Mouse (Mus musculus) liver, embryonic 15.5 days (tissue): ENCODE data around the gene Camk2d. TPM values are rescaled to one million over a fixed set of nuclear protein-coding genes. Genes with fewer than 3 reads are reported as not detected.

Source experiments
- ATAC-seq: fragments of 200-750 bp; cut with Nextera tagmentation; 2 replicates; pipeline ENCODE4 v1.8.0; 2017; ENCODE audit warnings: moderate number of reproducible peaks, mild to moderate bottlenecking, moderate library complexity; ENCODE audit not compliant: insufficient read depth
- H3K27ac ChIP-seq: fragments of 300-500 bp; sonication (generic); replicated peaks from 2 replicates; pipeline ENCODE4 v1.5.1; 2015; ENCODE audit warnings: mild to moderate bottlenecking, inconsistent platforms
- H3K27me3 ChIP-seq: fragments of 300-500 bp; sonication (generic); 2 replicates; pipeline ENCODE4 v1.6.1; 2015; ENCODE audit warnings: mild to moderate bottlenecking, inconsistent platforms
- H3K36me3 ChIP-seq: fragments of 300-500 bp; sonication (generic); replicated peaks from 2 replicates; pipeline ENCODE4 v1.6.1; 2015; ENCODE audit warnings: moderate library complexity, mild to moderate bottlenecking, inconsistent platforms
- H3K4me1 ChIP-seq: fragments of 300-500 bp; sonication (generic); replicated peaks from 2 replicates; pipeline ENCODE4 v1.6.1; 2015; ENCODE audit warnings: inconsistent platforms
- H3K4me2 ChIP-seq: fragments of 300-500 bp; sonication (generic); 2 replicates; pipeline ENCODE4 v1.6.1; 2015; ENCODE audit warnings: moderate library complexity, mild to moderate bottlenecking, inconsistent platforms
- H3K4me3 ChIP-seq: fragments of 300-500 bp; sonication (generic); replicated peaks from 2 replicates; pipeline ENCODE4 v1.5.1; 2015; ENCODE audit warnings: mild to moderate bottlenecking, inconsistent platforms
- H3K9ac ChIP-seq: fragments of 300-500 bp; sonication (generic); 2 replicates; pipeline ENCODE4 v1.6.1; 2015; ENCODE audit warnings: moderate library complexity, mild to moderate bottlenecking, inconsistent platforms
- H3K9me3 ChIP-seq: fragments of 300-500 bp; sonication (generic); replicated peaks from 2 replicates; pipeline ENCODE4 v1.6.1; 2016; ENCODE audit warnings: inconsistent platforms
- WGBS: fragments of 180-500 bp; shearing (Covaris S2); methylation state at CpG from one replicate; pipeline ENCODE4 v1.1.7; 2015; ENCODE audit warnings: mixed read lengths; ENCODE audit not compliant: insufficient replicate concordance; 5-methylcytosine and 5-hydroxymethylcytosine counted together
- polyA plus RNA-seq: library from polyadenylated mRNA; unstranded; fragments of >200 nt; fragmentation: Nextera tagmentation; extraction: Ambion mirVana; gene quantifications from 2 replicates; pipeline ENCODE4 v1.2.1, GENCODE M21; 2015

Gene Camk2d
- polyA plus RNA-seq, 1 experiment from 2014 or later = 3.8 TPM

- Histone ChIP-seq H3K9ac (no peak overlapping the region), H3K27ac (no peak overlapping the region), H3K4me2 (no peak overlapping the region), H3K27me3 (no peaks in the 10 kb centered on the region), H3K4me3 (no peak overlapping the region), H3K9me3 (no peaks in the 10 kb centered on the region), H3K36me3 (no peaks in the 10 kb centered on the region), H3K4me1 (no peaks in the 10 kb centered on the region)
- ATAC-seq = no peak
- WGBS = 74% methylated on average over 8 of the region's 8 CpGs
Measured at GRCm38 (mm10) chr3:126631583-126631982, 35.5 kb downstream of the Camk2d start.

GRCm38 (mm10) chr3:126632580-126632979 is 36.5 kb downstream of the Camk2d start:
- WGBS = 58% methylated on average over 7 of the region's 7 CpGs
- no peak for ATAC-seq

DNA sequence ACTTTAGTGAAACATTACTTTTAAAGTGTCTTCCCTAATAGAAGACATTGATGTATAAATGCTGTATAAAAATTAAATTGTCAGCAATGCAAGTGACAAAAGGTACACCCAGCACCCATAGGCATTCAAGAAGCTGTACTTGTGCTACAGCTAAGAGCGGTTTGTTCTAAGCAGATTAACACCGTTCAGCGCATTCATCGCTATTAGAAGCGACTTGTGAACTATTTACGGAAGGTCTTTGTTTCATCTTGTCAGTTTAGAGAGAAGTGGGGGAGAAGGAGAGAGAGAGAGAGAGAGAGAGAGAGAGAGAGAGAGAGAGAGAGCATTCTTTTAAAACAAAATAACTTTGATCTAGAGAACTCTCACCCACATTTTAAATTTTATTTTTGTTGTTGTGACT is 38.1 kb downstream of the Camk2d start:
- H3K9ac ChIP-seq = no peak overlapping the region
- no peak for ATAC-seq
- H3K36me3 ChIP-seq = no peaks in the 10 kb centered on the region
- H3K9me3 ChIP-seq = no peaks in the 10 kb centered on the region
- no peak overlapping the region for H3K4me3 ChIP-seq
- no peaks in the 10 kb centered on the region for H3K4me1 ChIP-seq
- 80% methylated on average over 6 of the region's 6 CpGs for WGBS
- no peaks in the 10 kb centered on the region for H3K27me3 ChIP-seq
- H3K27ac ChIP-seq = no peak overlapping the region
- H3K4me2 ChIP-seq = no peak overlapping the region

More at GRCm38 (mm10) chr3:126632580-126632979, 36.5 kb downstream of the Camk2d start:
- no peaks in the 10 kb centered on the region for H3K27me3 ChIP-seq
- no peaks in the 10 kb centered on the region for H3K9me3 ChIP-seq
- H3K4me1 ChIP-seq = no peaks in the 10 kb centered on the region
- H3K27ac ChIP-seq = no peak overlapping the region
- H3K4me2 ChIP-seq = no peak overlapping the region
- H3K4me3 ChIP-seq = no peak overlapping the region
- H3K36me3 ChIP-seq = no peaks in the 10 kb centered on the region
- H3K9ac ChIP-seq = no peak overlapping the region

DNA sequence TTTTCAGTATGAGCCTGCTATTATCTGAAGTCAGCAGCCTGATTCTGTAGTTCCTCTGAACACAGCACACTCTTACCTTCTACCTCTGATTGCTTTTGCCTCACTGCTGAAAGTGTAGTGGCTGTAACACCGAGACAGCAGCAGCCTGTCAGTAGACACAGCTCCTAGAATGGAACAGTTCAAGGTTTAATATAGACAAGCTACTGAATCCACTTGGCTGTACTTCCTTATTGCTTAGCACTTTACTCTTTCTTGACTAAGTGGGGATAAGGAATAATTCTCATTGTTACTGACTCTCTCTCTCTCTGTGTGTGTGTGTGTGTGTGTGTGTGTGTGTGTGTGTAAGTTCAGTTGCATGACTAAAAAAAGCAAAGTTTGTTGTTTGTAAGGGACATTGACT is 42.2 kb downstream of the Camk2d start:
- H3K4me3 ChIP-seq = no peak overlapping the region
- WGBS = 40% methylated on average over 1 of the region's 1 CpGs
- no peaks in the 10 kb centered on the region for H3K36me3 ChIP-seq
- H3K4me2 ChIP-seq = no peak overlapping the region
- no peaks in the 10 kb centered on the region for H3K27me3 ChIP-seq
- H3K9ac ChIP-seq = no peak overlapping the region
- H3K27ac ChIP-seq = no peak overlapping the region
- H3K4me1 ChIP-seq = no peaks in the 10 kb centered on the region
- no peak for ATAC-seq
- H3K9me3 ChIP-seq = no peaks in the 10 kb centered on the region

DNA sequence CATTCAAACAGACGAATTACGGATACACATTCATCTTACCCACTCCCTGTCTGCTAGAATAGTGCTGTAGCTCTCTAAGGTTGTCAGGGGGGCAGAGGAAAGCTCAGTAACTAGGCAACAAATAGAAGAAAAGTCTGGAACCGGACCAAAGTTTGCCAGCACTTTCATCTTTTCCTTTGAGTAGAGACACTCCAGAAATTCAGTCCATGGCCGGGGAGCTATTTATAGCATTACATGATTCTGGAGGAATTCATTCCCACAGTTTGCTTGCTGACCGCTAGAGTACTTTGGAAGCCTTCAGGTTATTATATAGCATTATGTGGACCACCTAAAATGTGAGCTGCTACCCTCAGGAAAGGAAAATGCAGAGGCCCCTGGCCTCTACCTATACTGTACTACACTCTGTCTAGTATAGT is 43.0 kb downstream of the Camk2d start:
- H3K9me3 ChIP-seq = no peaks in the 10 kb centered on the region
- no peak overlapping the region for H3K9ac ChIP-seq
- H3K4me1 ChIP-seq = no peaks in the 10 kb centered on the region
- H3K27ac ChIP-seq = no peak overlapping the region
- H3K36me3 ChIP-seq = no peaks in the 10 kb centered on the region
- no peak overlapping the region for H3K4me2 ChIP-seq
- H3K27me3 ChIP-seq = no peaks in the 10 kb centered on the region
- WGBS = 56% methylated on average over 5 of the region's 5 CpGs
- ATAC-seq = no peak
- H3K4me3 ChIP-seq = no peak overlapping the region

DNA sequence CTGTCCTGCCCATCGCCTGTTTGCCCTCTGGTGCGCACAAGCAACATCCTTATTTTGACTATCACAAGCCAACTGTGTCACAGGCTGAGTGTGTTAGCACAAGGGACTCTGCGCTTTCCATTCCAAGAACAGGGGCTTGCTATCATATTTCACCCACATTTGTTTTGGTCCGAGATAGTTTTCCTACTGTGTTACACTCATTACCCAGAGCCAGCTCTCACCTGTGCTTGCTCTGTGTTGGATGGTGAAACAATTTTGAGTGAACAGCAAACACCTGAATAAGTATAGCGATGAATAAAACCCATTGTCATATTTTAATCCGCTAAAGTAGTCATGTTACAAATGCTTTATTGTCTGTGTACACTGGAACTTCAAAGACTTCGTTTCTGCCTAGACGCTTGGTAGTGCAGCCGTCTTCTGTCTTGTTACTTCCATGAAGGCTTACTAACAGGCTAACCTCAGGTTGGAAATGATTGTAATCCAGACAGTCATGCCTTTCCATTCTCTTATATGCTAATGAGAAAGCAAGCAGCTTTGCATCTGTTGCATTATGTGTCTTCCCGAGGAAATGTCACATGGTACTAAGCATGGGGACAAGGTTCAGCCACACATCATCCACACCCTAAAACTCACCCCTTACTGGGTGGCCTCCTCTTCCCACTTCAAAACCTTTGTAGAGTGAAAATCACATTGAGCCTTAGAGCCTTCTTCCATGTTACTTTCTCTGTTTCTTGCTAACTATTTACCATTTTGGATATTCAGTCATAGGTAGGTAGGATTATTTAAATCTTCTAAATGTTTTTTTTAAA is 44.5 kb downstream of the Camk2d start:
- Histone ChIP-seq H3K27ac (no peak overlapping the region), H3K4me2 (no peak overlapping the region), H3K9ac (no peak overlapping the region), H3K36me3 (no peaks in the 10 kb centered on the region), H3K4me3 (no peak overlapping the region), H3K27me3 (no peaks in the 10 kb centered on the region), H3K9me3 (no peaks in the 10 kb centered on the region), H3K4me1 (no peaks in the 10 kb centered on the region)
- no peak for ATAC-seq
- WGBS = 69% methylated on average over 10 of the region's 10 CpGs

DNA sequence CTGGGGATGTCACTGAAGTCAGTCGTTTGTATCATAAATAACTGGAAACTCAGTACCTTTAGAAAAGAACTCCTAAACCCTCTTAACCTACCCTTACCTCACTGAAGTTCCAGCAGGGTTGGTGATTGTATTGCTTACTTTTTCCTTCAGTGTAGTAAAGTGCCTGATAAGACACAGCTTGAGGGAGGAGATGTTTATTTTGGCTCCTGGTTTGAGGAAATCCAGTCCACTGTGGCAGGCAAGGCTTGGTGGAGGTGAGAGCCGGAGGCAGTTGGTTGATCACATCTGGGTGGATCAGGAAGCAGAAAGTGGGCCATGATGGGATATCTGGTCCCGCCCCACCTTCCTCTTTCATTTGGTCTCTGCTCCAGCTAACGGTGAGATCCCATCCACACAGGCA is 45.3 kb downstream of the Camk2d start:
- H3K36me3 ChIP-seq = no peaks in the 10 kb centered on the region
- H3K4me1 ChIP-seq = no peaks in the 10 kb centered on the region
- ATAC-seq = no peak
- WGBS = 56% methylated on average over 4 of the region's 4 CpGs
- H3K9ac ChIP-seq = no peak overlapping the region
- no peaks in the 10 kb centered on the region for H3K27me3 ChIP-seq
- H3K4me2 ChIP-seq = no peak overlapping the region
- no peak overlapping the region for H3K27ac ChIP-seq
- H3K4me3 ChIP-seq = no peak overlapping the region
- H3K9me3 ChIP-seq = no peaks in the 10 kb centered on the region

DNA sequence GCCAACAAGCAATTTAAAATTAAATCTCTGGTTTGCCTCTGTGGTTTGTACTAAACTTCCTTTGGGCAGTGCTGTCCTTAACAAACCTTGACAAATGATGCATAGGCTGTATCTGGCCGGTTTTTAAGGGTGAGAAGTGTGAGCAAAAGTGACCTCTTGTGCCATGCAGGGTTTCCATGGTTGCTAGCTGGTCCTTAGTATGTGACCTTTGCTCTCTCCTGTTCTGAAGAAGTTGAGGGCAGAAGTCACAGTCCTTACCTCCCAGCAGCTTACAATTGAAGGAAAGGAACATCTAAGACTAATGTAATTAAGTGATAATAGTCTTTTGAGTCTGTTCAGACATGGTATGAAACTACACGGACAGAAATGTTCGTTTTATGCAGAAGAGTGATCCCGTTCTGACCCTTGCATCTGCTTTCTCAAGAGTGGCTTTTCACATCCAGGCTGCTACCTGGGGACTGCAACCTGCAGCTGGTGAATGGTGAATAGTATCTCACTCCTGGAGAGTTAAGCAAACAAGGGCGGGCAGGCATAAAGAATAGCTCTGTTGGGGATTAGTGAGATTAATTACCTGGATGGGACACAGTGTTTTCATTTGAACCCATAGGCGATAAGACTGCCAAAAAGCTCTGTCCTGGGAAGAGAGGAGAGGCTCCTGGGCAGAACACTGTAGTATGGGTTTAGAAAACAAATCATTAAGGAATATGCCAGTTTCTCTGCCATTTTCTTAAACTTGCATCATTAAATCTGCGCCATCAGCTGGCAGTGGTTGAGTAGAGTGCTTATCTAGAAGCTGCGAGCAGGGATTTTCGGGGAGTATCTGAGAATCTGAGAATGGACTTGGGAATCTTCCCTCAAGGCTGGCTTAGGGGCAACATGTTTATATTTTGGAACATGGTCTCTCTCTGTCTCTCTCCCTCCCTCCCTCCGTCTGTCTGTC is 47.2 kb downstream of the Camk2d start:
- H3K27ac ChIP-seq = no peak overlapping the region
- no peak for ATAC-seq

GRCm38 (mm10) chr3:126650332-126650731 is 54.2 kb downstream of the Camk2d start:
- no peak for ATAC-seq
- Histone ChIP-seq H3K27ac (no peak overlapping the region), H3K4me3 (no peak overlapping the region), H3K9ac (no peak overlapping the region), H3K4me2 (no peak overlapping the region), H3K36me3 (no peaks in the 10 kb centered on the region), H3K9me3 (no peaks in the 10 kb centered on the region), H3K27me3 (no peaks in the 10 kb centered on the region), H3K4me1 (no peaks in the 10 kb centered on the region)
- 66% methylated on average over 4 of the region's 4 CpGs for WGBS

More for the DNA sequence above, 47.2 kb downstream of the Camk2d start:
- WGBS = 45% methylated on average over 10 of the region's 10 CpGs
- Histone ChIP-seq H3K4me3 (no peak overlapping the region), H3K9me3 (no peaks in the 10 kb centered on the region), H3K27me3 (no peaks in the 10 kb centered on the region), H3K36me3 (no peaks in the 10 kb centered on the region), H3K4me2 (no peak overlapping the region), H3K9ac (no peak overlapping the region), H3K4me1 (no peaks in the 10 kb centered on the region)

DNA sequence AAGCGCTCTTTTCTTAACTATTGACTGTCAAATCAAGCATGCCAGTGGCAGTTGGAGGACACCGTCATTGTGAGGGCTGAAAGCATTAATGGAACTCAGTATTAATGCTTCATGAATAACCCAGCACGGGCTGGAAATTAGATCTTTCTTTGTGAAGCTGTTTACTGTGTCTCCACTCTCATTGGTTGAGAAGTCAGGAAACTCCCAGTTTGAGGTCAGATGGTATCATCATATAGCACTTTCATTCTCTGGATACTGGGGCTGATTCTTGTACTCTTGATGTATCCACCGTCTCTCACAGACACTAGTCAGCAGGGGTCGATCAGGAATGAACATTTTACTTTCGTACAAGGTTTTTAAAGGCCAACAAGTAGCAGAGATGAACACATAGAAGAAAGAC is 54.6 kb downstream of the Camk2d start:
- ATAC-seq = no peak
- H3K4me3 ChIP-seq = no peak overlapping the region
- no peak overlapping the region for H3K4me2 ChIP-seq
- WGBS = 61% methylated on average over 6 of the region's 6 CpGs
- H3K27me3 ChIP-seq = no peaks in the 10 kb centered on the region
- H3K4me1 ChIP-seq = no peaks in the 10 kb centered on the region
- no peaks in the 10 kb centered on the region for H3K36me3 ChIP-seq
- no peak overlapping the region for H3K9ac ChIP-seq
- H3K9me3 ChIP-seq = no peaks in the 10 kb centered on the region
- no peak overlapping the region for H3K27ac ChIP-seq

DNA sequence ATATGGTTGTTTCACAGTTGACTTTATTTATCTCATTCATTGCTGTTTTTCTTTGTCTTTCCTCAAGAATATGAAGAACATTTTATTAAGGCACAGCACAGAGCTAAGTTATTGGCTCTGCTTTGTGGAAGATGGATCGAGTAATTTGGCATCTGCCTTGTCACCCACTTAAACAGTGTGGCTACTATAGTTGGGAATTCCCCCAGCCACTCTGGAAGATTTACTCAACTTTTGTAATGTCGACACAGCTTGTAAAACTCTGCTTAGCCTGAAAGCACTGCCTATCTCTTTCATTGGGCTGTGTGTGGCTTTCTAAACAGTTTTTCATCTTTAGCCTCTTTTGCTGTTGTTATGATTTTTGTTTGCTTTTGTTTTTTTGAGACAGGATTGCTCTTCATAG is 56.3 kb downstream of the Camk2d start:
- H3K9me3 ChIP-seq = no peaks in the 10 kb centered on the region
- H3K4me2 ChIP-seq = no peak overlapping the region
- no peak overlapping the region for H3K4me3 ChIP-seq
- H3K4me1 ChIP-seq = no peaks in the 10 kb centered on the region
- H3K27me3 ChIP-seq = no peaks in the 10 kb centered on the region
- H3K9ac ChIP-seq = no peak overlapping the region
- H3K27ac ChIP-seq = no peak overlapping the region
- 50% methylated on average over 2 of the region's 2 CpGs for WGBS
- no peaks in the 10 kb centered on the region for H3K36me3 ChIP-seq
- ATAC-seq = no peak
